Mouse (Mus musculus) heart, adult 2 months (tissue): ENCODE measurements around the gene Tnfsf9.

ENCODE experiments used
- CTCF ChIP-seq: fragments of 200-600 bp; IDR thresholded peaks from 2 replicates; pipeline ENCODE4 v1.8.1; 2022; ENCODE audit warnings: antibody characterized with exemption, mild to moderate bottlenecking, moderate library complexity
- EP300 ChIP-seq: fragments of 200-500 bp; IDR thresholded peaks from 2 replicates; pipeline ENCODE4 v1.6.1; 2011; ENCODE audit warnings: low read depth, low read length, control low read depth; ENCODE audit not compliant: insufficient read depth
- POLR2A ChIP-seq: fragments of 200-500 bp; IDR thresholded peaks from 2 replicates; pipeline ENCODE4 v1.6.1; 2011; ENCODE audit warnings: mild to moderate bottlenecking, low read depth, low read length, control low read depth; ENCODE audit not compliant: insufficient read depth

GRCm38 (mm10) chr17:57121856-57122255 lies 16.7 kb downstream of the Tnfsf9 start:
- TF ChIP-seq POLR2A: no peak
- TF ChIP-seq CTCF: no peak
- no peak for TF ChIP-seq EP300
